Mouse (Mus musculus): ENCODE data around the gene Clec2h. TPM values are rescaled to one million over a fixed set of nuclear protein-coding genes. Genes with fewer than 3 reads are reported as not detected.

Clec2h gene
- total RNA-seq, 1 experiment from 2014 or later = not detected

- ATAC-seq (replicated peaks; ENCODE audit: low read depth, poor library complexity, severe bottlenecking) = no peak
Observed at GRCm38 (mm10) chr6:128722959-128723358, 60.8 kb downstream of the Clec2h start, which contains the start of gene Klrb1. Gene Klrb1 (minus strand): TSS chr6:128723059.

Other genes starting within 250 kb of the Clec2h start
- gene Itfg2, start 237.5 kb upstream of the Clec2h start, total RNA-seq (2017) = 13.9 and 19.0 TPM in 2 replicates
- gene Fkbp4, start 223.7 kb upstream of the Clec2h start, total RNA-seq (2017) = 331 and 387 TPM in 2 replicates
- not detected in 2 replicates for gene Pzp, start 135.7 kb upstream of the Clec2h start, total RNA-seq (2017)
- gene A2ml1, start 80.8 kb upstream of the Clec2h start, total RNA-seq (2017) = not detected in 2 replicates
- gene Klrb1a, start 38.9 kb upstream of the Clec2h start, total RNA-seq (2017) = not detected in 2 replicates
- gene Klrb1, start 60.7 kb downstream of the Clec2h start, total RNA-seq (2017) = not detected in 2 replicates
- gene Klrb1c, start 126.8 kb downstream of the Clec2h start, total RNA-seq (2017) = 0.44 and 0.59 TPM in 2 replicates
- gene Gm44511, start 163.9 kb downstream of the Clec2h start, total RNA-seq (2017) = 1.5 and 2.0 TPM in 2 replicates
- gene Klrb1b, start 163.9 kb downstream of the Clec2h start, total RNA-seq (2017) = not detected in 2 replicates
- 8.0 and 8.1 TPM in 2 replicates for gene Clec2i, start 225.2 kb downstream of the Clec2h start, total RNA-seq (2017)
- gene BC035044, start 228.7 kb downstream of the Clec2h start, total RNA-seq (2017) = 213 and 215 TPM in 2 replicates

Measured in common myeloid progenitor, adult 5-6 weeks (primary cell).